Mouse (Mus musculus) embryonic facial prominence, embryonic 14.5 days (tissue): Measurements from ENCODE around the gene Tshz2. TPM values are rescaled to one million over a fixed set of nuclear protein-coding genes. Genes with fewer than 3 reads are reported as not detected.

ENCODE experiments used
- ATAC-seq: fragments of 200-750 bp; cut with Nextera tagmentation; 2 replicates; pipeline ENCODE4 v1.8.0; 2017; ENCODE audit warnings: low read depth, moderate number of reproducible peaks, moderate TSS enrichment
- DNase-seq: peaks from one replicate; pipeline ENCODE4 v3.0.0-alpha.2; 2015; ENCODE audit warnings: low spot score
- H3K27ac ChIP-seq: fragments of 300-500 bp; sonication (generic); replicated peaks from 2 replicates; pipeline ENCODE4 v1.5.1; 2014; ENCODE audit warnings: low read depth, mild to moderate bottlenecking, low read length, moderate library complexity
- H3K27me3 ChIP-seq: fragments of 300-500 bp; sonication (generic); replicated peaks from 2 replicates; pipeline ENCODE4 v1.6.1; 2014; ENCODE audit warnings: low read length; ENCODE audit not compliant: control insufficient read depth, insufficient read depth
- H3K36me3 ChIP-seq: fragments of 300-500 bp; sonication (generic); 2 replicates; pipeline ENCODE4 v1.6.1; 2014; ENCODE audit warnings: low read length, mixed read lengths; ENCODE audit not compliant: control insufficient read depth, insufficient read depth
- H3K4me1 ChIP-seq: fragments of 300-500 bp; sonication (generic); 2 replicates; pipeline ENCODE4 v1.6.1; 2014; ENCODE audit warnings: antibody characterized with exemption, low read length; ENCODE audit not compliant: control insufficient read depth, insufficient read depth
- H3K4me2 ChIP-seq: fragments of 300-500 bp; sonication (generic); 2 replicates; pipeline ENCODE4 v1.6.1; 2014; ENCODE audit warnings: low read depth, mild to moderate bottlenecking, low read length, moderate library complexity, mixed read lengths
- H3K4me3 ChIP-seq: fragments of 300-500 bp; sonication (generic); 2 replicates; pipeline ENCODE4 v1.5.1; 2014; ENCODE audit warnings: low read depth, mild to moderate bottlenecking, low read length
- H3K9ac ChIP-seq: fragments of 300-500 bp; sonication (generic); 2 replicates; pipeline ENCODE4 v1.6.1; 2014; ENCODE audit warnings: low read depth, mild to moderate bottlenecking, low read length, moderate library complexity, mixed read lengths
- H3K9me3 ChIP-seq: fragments of 300-500 bp; sonication (generic); 2 replicates; pipeline ENCODE4 v1.6.1; 2016; ENCODE audit warnings: low read length; ENCODE audit not compliant: control insufficient read depth
- WGBS: fragments of 180-500 bp; shearing (Covaris S2); extraction: QIAGEN DNeasy Blood & Tissue Kit; methylation state at CpG from one replicate; pipeline ENCODE4 v1.1.7; 2014; 5-methylcytosine and 5-hydroxymethylcytosine counted together
- polyA plus RNA-seq: library from polyadenylated mRNA; unstranded; fragments of >200 nt; fragmentation: Nextera tagmentation; extraction: Ambion mirVana; gene quantifications from 2 replicates; pipeline ENCODE4 v1.2.1, GENCODE M21; 2014

Tshz2 gene
- polyA plus RNA-seq, 1 experiment from 2014 or later: 8.5 TPM

- no peak overlapping the region for H3K4me2 ChIP-seq
- no peaks in the 10 kb centered on the region for H3K27me3 ChIP-seq
- 0 out of 2 replicates have a peak, but pooled peaks cover 4% of the 10 kb centered on the region for H3K4me1 ChIP-seq
- no peaks in the 10 kb centered on the region for H3K36me3 ChIP-seq
- H3K27ac ChIP-seq: no peak overlapping the region
- ATAC-seq (no peak), DNase-seq (no peak)
- H3K9ac ChIP-seq: no peak overlapping the region
- WGBS: 61% methylated on average over 5 of the region's 5 CpGs
- no peaks in the 10 kb centered on the region for H3K9me3 ChIP-seq
- H3K4me3 ChIP-seq: no peak overlapping the region
Observed at GRCm38 (mm10) chr2:169870503-169870902, 237.7 kb downstream of the Tshz2 start.

DNA sequence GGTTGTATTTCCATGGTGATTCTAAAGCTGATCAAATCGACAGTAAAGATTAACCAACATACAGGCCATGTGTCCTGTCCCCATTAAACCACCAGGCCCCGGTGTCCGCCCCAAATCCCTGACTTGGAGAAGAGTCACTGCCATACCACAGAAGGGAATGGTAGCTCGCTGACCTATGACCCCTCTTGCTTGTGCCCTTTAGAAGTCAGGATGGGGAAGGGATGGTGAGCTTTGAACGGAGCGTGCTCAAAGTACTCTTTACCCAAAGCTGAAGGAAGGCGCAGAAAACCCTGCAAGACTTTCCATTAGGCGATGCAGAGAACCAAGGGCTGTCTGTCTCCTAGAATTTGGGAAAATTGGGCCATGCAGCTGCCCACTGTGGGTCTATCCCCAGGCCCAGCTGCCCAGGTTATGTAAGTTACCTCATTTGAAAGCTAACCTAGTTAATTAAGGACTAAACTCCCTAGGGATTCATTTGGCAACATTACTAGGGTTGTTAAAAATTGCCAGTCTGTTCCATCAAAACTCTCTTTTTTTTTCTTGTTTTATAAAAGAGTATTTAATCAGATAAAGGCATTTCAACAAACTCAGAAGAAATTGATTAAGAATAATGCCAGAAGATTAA lies 238.7 kb downstream of the Tshz2 start:
- 83% methylated on average over 8 of the region's 8 CpGs for WGBS
- no peak overlapping the region for H3K4me2 ChIP-seq
- H3K4me3 ChIP-seq: no peak overlapping the region
- no peak for ATAC-seq
- no peak overlapping the region for H3K9ac ChIP-seq
- 0 out of 2 replicates have a peak, but pooled peaks cover 4% of the 10 kb centered on the region for H3K4me1 ChIP-seq
- H3K36me3 ChIP-seq: no peaks in the 10 kb centered on the region
- H3K27ac ChIP-seq: no peak overlapping the region
- no peaks in the 10 kb centered on the region for H3K27me3 ChIP-seq
- H3K9me3 ChIP-seq: no peaks in the 10 kb centered on the region
- no peak for DNase-seq

DNA sequence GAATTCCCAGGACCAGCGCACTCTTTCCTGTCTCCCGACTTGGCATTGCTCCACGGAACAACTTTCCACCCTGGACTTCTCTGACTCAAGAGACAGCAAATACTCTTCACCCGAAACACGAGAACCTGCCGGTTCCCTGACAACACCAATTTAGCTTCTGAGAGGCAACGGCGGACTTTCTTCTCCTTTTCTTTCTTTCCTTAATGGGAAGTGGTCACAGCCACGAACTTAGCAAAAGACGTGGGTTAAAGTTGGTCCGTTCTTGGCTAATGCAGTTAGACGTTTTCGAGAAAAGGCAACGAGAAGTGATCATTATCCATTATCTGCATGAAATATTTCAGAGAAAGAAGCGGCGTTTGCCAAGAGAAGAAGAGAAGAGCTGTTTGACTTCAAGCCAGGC lies 240.6 kb downstream of the Tshz2 start:
- Histone ChIP-seq H3K4me1 (0 out of 2 replicates have a peak, but pooled peaks cover 4% of the 10 kb centered on the region), H3K27me3 (no peaks in the 10 kb centered on the region), H3K36me3 (no peaks in the 10 kb centered on the region), H3K4me2 (peak overlapping the region; percentile 3), H3K27ac (no peak overlapping the region), H3K4me3 (no peak overlapping the region), H3K9ac (no peak overlapping the region), H3K9me3 (no peaks in the 10 kb centered on the region)
- WGBS: 65% methylated on average over 16 of the region's 16 CpGs
- DNase-seq: peak; percentile 35
- ATAC-seq: no peak

DNA sequence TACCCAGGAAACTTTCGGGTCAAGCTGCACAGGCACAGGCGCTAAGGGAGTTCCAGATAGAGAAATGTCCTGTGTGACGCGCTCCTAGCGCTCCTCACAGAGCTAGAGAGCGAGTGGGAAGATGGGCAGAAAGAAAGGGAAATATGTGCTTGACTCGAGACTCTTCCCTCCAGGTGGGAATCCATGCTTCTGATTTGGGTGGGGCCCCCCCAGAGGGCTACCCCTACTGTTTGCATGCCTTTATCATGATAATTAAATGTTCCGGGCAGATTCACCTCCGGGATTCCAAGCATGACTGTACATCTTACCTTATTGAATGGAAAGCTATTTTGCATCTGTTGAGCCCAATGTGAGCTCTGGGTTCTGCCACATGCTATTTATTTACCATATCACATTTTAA lies 255.1 kb downstream of the Tshz2 start:
- Histone ChIP-seq H3K4me2 (no peak overlapping the region), H3K9ac (no peak overlapping the region), H3K4me1 (no peaks in the 10 kb centered on the region), H3K36me3 (0 out of 2 replicates have a peak, but pooled peaks cover 16% of the 10 kb centered on the region), H3K4me3 (no peak overlapping the region), H3K9me3 (no peaks in the 10 kb centered on the region), H3K27ac (no peak overlapping the region), H3K27me3 (no peaks in the 10 kb centered on the region)
- DNase-seq (no peak), ATAC-seq (no peak)
- WGBS: 80% methylated on average over 9 of the region's 9 CpGs

GRCm38 (mm10) chr2:169892441-169893038 lies 259.7 kb downstream of the Tshz2 start:
- Histone ChIP-seq H3K4me3 (no peak overlapping the region), H3K27ac (no peak overlapping the region), H3K4me1 (no peaks in the 10 kb centered on the region), H3K27me3 (no peaks in the 10 kb centered on the region), H3K36me3 (no peaks in the 10 kb centered on the region), H3K9me3 (no peaks in the 10 kb centered on the region), H3K4me2 (no peak overlapping the region), H3K9ac (no peak overlapping the region)
- ATAC-seq (no peak), DNase-seq (no peak)
- WGBS: 57% methylated on average over 14 of the region's 14 CpGs

DNA sequence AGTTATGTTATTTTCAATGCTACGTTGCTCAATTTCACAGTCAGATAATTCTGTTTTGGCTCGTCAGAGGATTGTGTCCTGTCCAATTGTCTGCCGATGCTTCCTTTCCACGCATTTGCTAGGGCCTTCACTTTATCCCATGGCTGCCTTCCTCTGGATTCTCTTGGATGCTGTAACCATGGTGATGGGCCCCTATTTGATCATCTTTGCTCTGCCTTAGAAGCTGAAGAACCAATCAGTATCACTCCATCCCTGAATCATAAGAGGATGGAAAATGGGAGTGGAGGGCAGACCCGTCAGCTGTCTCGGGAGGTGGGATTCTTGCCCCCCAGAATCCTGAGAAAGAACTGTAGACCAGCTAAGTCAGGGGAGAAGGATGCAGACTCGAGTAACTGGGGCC lies 270.1 kb downstream of the Tshz2 start:
- no peak overlapping the region for H3K4me2 ChIP-seq
- H3K36me3 ChIP-seq: no peaks in the 10 kb centered on the region
- DNase-seq: no peak
- H3K27ac ChIP-seq: no peak overlapping the region
- H3K4me1 ChIP-seq: peaks cover 12% of the 10 kb centered on the region
- H3K4me3 ChIP-seq: no peak overlapping the region
- WGBS: 78% methylated on average over 7 of the region's 7 CpGs
- H3K9me3 ChIP-seq: no peaks in the 10 kb centered on the region
- ATAC-seq: no peak
- 0 out of 2 replicates have a peak, but pooled peaks cover 4% of the 10 kb centered on the region for H3K27me3 ChIP-seq
- no peak overlapping the region for H3K9ac ChIP-seq

- Histone ChIP-seq H3K36me3 (no peaks in the 10 kb centered on the region), H3K4me1 (peaks cover 12% of the 10 kb centered on the region), H3K27ac (no peak overlapping the region), H3K4me3 (no peak overlapping the region), H3K9ac (no peak overlapping the region), H3K4me2 (no peak overlapping the region), H3K9me3 (no peaks in the 10 kb centered on the region), H3K27me3 (0 out of 2 replicates have a peak, but pooled peaks cover 4% of the 10 kb centered on the region)
- peak; percentile 44 for DNase-seq
- 8% methylated on average over 9 of the region's 9 CpGs for WGBS
- 0 out of 2 replicates have a peak, but pooled peaks have one; percentile 26 for ATAC-seq
Observed at GRCm38 (mm10) chr2:169906396-169906795, 273.6 kb downstream of the Tshz2 start.

DNA sequence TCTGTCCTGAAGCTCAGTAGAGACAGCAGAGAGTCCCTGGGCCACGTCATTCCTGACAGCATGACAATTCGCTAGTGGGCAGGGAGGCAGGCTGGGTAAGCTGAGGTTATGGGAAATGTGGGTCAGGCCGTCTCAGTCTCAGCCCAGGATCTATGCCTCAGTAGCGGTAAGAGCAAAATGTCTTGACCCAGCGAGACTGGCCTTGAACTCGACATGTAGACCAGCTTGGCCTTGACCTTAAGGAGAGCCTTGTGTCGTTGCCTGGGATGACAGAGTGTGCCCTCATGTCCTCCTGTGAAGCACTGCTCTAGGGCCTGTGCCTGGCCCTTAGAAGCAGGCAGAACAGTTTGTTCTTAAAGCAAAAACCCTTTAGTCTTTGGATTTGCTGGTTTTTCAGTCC lies 275.2 kb downstream of the Tshz2 start:
- Histone ChIP-seq H3K4me1 (peaks cover 12% of the 10 kb centered on the region), H3K36me3 (no peaks in the 10 kb centered on the region), H3K9me3 (no peaks in the 10 kb centered on the region), H3K4me2 (no peak overlapping the region), H3K27me3 (0 out of 2 replicates have a peak, but pooled peaks cover 4% of the 10 kb centered on the region), H3K9ac (no peak overlapping the region), H3K4me3 (no peak overlapping the region), H3K27ac (no peak overlapping the region)
- 90% methylated on average over 7 of the region's 7 CpGs for WGBS
- ATAC-seq (no peak), DNase-seq (no peak)

- Histone ChIP-seq H3K27ac (no peak overlapping the region), H3K36me3 (no peaks in the 10 kb centered on the region), H3K9ac (no peak overlapping the region), H3K4me1 (peaks cover 12% of the 10 kb centered on the region), H3K27me3 (no peaks in the 10 kb centered on the region), H3K4me2 (no peak overlapping the region), H3K9me3 (no peaks in the 10 kb centered on the region), H3K4me3 (no peak overlapping the region)
- DNase-seq (no peak), ATAC-seq (no peak)
- WGBS: 67% methylated on average over 4 of the region's 4 CpGs
Observed at GRCm38 (mm10) chr2:169910606-169911005, 277.8 kb downstream of the Tshz2 start.
